Mouse (Mus musculus) forebrain, embryonic 16.5 days (tissue): ENCODE results near the gene Taldo1. TPM values are rescaled to one million over a fixed set of nuclear protein-coding genes. Genes with fewer than 3 reads are reported as not detected.
"Not testable (repeated sequence)": the region's sequence is repeated elsewhere in the genome, so short reads cannot be mapped to it uniquely, and the experiment has no call there.

ENCODE experiments used
- ATAC-seq: fragments of 200-750 bp; cut with Nextera tagmentation; 2 replicates; pipeline ENCODE4 v1.8.0; 2017; ENCODE audit warnings: mild to moderate bottlenecking, moderate library complexity
- H3K27ac ChIP-seq: fragments of 300-500 bp; sonication (generic); 2 replicates; pipeline ENCODE4 v1.5.1; 2014; ENCODE audit warnings: low read length, control low read depth
- H3K27me3 ChIP-seq: fragments of 300-500 bp; sonication (generic); replicated peaks from 2 replicates; pipeline ENCODE4 v1.6.1; 2014; ENCODE audit warnings: low read length; ENCODE audit not compliant: control insufficient read depth, insufficient read depth
- H3K36me3 ChIP-seq: fragments of 300-500 bp; sonication (generic); 2 replicates; pipeline ENCODE4 v1.6.1; 2014; ENCODE audit not compliant: control insufficient read depth, insufficient read depth
- H3K4me1 ChIP-seq: fragments of 300-500 bp; sonication (generic); replicated peaks from 2 replicates; pipeline ENCODE4 v1.6.1; 2014; ENCODE audit warnings: low read length; ENCODE audit not compliant: control insufficient read depth, insufficient read depth
- H3K4me2 ChIP-seq: fragments of 300-500 bp; sonication (generic); 2 replicates; pipeline ENCODE4 v1.6.1; 2014; ENCODE audit warnings: mild to moderate bottlenecking, low read length, control low read depth
- H3K4me3 ChIP-seq: fragments of 300-500 bp; sonication (generic); replicated peaks from 2 replicates; pipeline ENCODE4 v1.5.1; 2014; ENCODE audit warnings: mild to moderate bottlenecking, low read length, control low read depth
- H3K9ac ChIP-seq: fragments of 300-500 bp; sonication (generic); replicated peaks from 2 replicates; pipeline ENCODE4 v1.6.1; 2014; ENCODE audit warnings: low read depth, low read length, control low read depth
- H3K9me3 ChIP-seq: fragments of 300-500 bp; sonication (generic); 2 replicates; pipeline ENCODE4 v1.6.1; 2016; ENCODE audit warnings: low read length; ENCODE audit not compliant: control insufficient read depth
- WGBS: fragments of 180-500 bp; shearing (Covaris S2); extraction: QIAGEN DNeasy Blood & Tissue Kit; methylation state at CpG from one replicate; pipeline ENCODE4 v1.1.7; 2014; 5-methylcytosine and 5-hydroxymethylcytosine counted together
- polyA plus RNA-seq: library from polyadenylated mRNA; unstranded; fragments of >200 nt; fragmentation: Nextera tagmentation; extraction: Ambion mirVana; gene quantifications from 2 replicates; pipeline ENCODE4 v1.2.1, GENCODE M21; 2015

The Taldo1 gene
- polyA plus RNA-seq, 1 experiment from 2014 or later, result 342 TPM

GRCm38 (mm10) chr7:141442199-141442598 is 50.2 kb downstream of the Taldo1 start:
- H3K4me1 ChIP-seq, result peaks cover 18% of the 10 kb centered on the region
- no peak overlapping the region for H3K4me3 ChIP-seq
- no peak overlapping the region for H3K27ac ChIP-seq
- peak overlapping the region; percentile 62 for H3K4me2 ChIP-seq
- ATAC-seq, result no peak
- no peaks in the 10 kb centered on the region for H3K9me3 ChIP-seq
- no peaks in the 10 kb centered on the region; the same call in 1 of the 2 replicates for H3K36me3 ChIP-seq
- 89% methylated on average over 13 of the region's 13 CpGs for WGBS
- H3K9ac ChIP-seq, result peak overlapping the region; percentile 33
- H3K27me3 ChIP-seq, result no peaks in the 10 kb centered on the region

GRCm38 (mm10) chr7:141443081-141443821 is 51.3 kb downstream of the Taldo1 start:
- H3K27ac ChIP-seq, result no peak overlapping the region
- H3K4me3 ChIP-seq, result peak overlapping the region; percentile 41
- peaks cover 21% of the 10 kb centered on the region for H3K4me1 ChIP-seq
- no peak for ATAC-seq
- H3K36me3 ChIP-seq, result no peaks in the 10 kb centered on the region; the same call in 1 of the 2 replicates
- WGBS, result 17% methylated on average over 12 of the region's 12 CpGs
- no peaks in the 10 kb centered on the region for H3K9me3 ChIP-seq
- peak overlapping the region; percentile 62 for H3K4me2 ChIP-seq
- H3K27me3 ChIP-seq, result no peaks in the 10 kb centered on the region
- H3K9ac ChIP-seq, result peak overlapping the region; percentile 44

- Histone ChIP-seq H3K4me2 (peak within 1 kb of the TSS; percentile 62), H3K9me3 (no peaks in the 10 kb centered on the region), H3K4me1 (peaks cover 27% of the 10 kb centered on the region), H3K9ac (peak within 1 kb of the TSS; percentile 44), H3K36me3 (no peaks in the 10 kb centered on the region; the same call in 1 of the 2 replicates), H3K27me3 (no peaks in the 10 kb centered on the region), H3K4me3 (peak within 1 kb of the TSS; percentile 41), H3K27ac (no peak within 1 kb of the TSS)
- ATAC-seq, result peak; percentile 21; the same call in 1 of the 2 replicates
- 0% methylated on average over 25 of the region's 25 CpGs for WGBS
These were observed 51.8 kb downstream of the Taldo1 start, which contains the start of gene Pidd1 for GRCm38 (mm10) chr7:141443828-141444237. Gene Pidd1 (minus strand): TSS chr7:141444025.

GRCm38 (mm10) chr7:141446374-141446773 is 54.4 kb downstream of the Taldo1 start:
- H3K27me3 ChIP-seq, H3K9ac ChIP-seq, H3K4me2 ChIP-seq, H3K9me3 ChIP-seq, H3K36me3 ChIP-seq, ATAC-seq, H3K27ac ChIP-seq, H3K4me3 ChIP-seq: not testable (repeated sequence)
- WGBS, result 83% methylated on average over 3 of the region's 3 CpGs
- peaks cover 27% of the 10 kb centered on the region for H3K4me1 ChIP-seq

- H3K27ac ChIP-seq, result peak within 1 kb of the TSS; percentile 89
- peaks cover 12% of the 10 kb centered on the region for H3K36me3 ChIP-seq
- peak within 1 kb of the TSS; percentile 70 for H3K4me2 ChIP-seq
- H3K9ac ChIP-seq, result peak within 1 kb of the TSS; percentile 83
- no peaks in the 10 kb centered on the region for H3K27me3 ChIP-seq
- peaks cover 26% of the 10 kb centered on the region for H3K4me1 ChIP-seq
- under 1% methylated on average over 63 of the region's 63 CpGs for WGBS
- H3K4me3 ChIP-seq, result peak within 1 kb of the TSS; percentile 86
- ATAC-seq, result peak; percentile 95
- no peaks in the 10 kb centered on the region for H3K9me3 ChIP-seq
These were observed 55.4 kb downstream of the Taldo1 start, which contains the start of gene Rplp2 for GRCm38 (mm10) chr7:141447110-141447991. Gene Rplp2 (plus strand): TSS chr7:141447370.

GRCm38 (mm10) chr7:141451928-141452327 is 59.9 kb downstream of the Taldo1 start:
- Histone ChIP-seq H3K36me3 (peaks cover 12% of the 10 kb centered on the region), H3K27me3 (no peaks in the 10 kb centered on the region), H3K9ac (no peak overlapping the region), H3K4me3 (no peak overlapping the region), H3K4me2 (no peak overlapping the region), H3K27ac (no peak overlapping the region), H3K9me3 (no peaks in the 10 kb centered on the region), H3K4me1 (peaks cover 29% of the 10 kb centered on the region)
- no peak for ATAC-seq

Other genes starting within 250 kb of the Taldo1 start
- gene Rnh1, start 219.3 kb upstream of the Taldo1 start, polyA plus RNA-seq, result 41.0 and 45.7 TPM in 2 replicates
- gene Hras, start 198.2 kb upstream of the Taldo1 start, polyA plus RNA-seq, result 105 and 113 TPM in 2 replicates
- 10.0 and 13.9 TPM in 2 replicates for gene Lrrc56, start 198.0 kb upstream of the Taldo1 start, polyA plus RNA-seq
- 0.76 and 1.2 TPM in 2 replicates for gene Lmntd2, start 178.1 kb upstream of the Taldo1 start, polyA plus RNA-seq
- 22.9 and 23.6 TPM in 2 replicates for gene Rassf7, start 176.3 kb upstream of the Taldo1 start, polyA plus RNA-seq
- gene Phrf1, start 163.4 kb upstream of the Taldo1 start, polyA plus RNA-seq, result 90.2 and 96.1 TPM in 2 replicates
- 0.76 and 1.9 TPM in 2 replicates for gene Irf7, start 125.7 kb upstream of the Taldo1 start, polyA plus RNA-seq
- gene Cdhr5, start 115.4 kb upstream of the Taldo1 start, polyA plus RNA-seq, result not detected in 2 replicates
- 0.55 and 2.0 TPM in 2 replicates for gene Sct, start 113.1 kb upstream of the Taldo1 start, polyA plus RNA-seq
- 0.47 and 0.52 TPM in 2 replicates for gene Drd4, start 100.2 kb upstream of the Taldo1 start, polyA plus RNA-seq
- 144 and 164 TPM in 2 replicates for gene Deaf1, start 64.5 kb upstream of the Taldo1 start, polyA plus RNA-seq
- gene Tmem80, start 64.5 kb upstream of the Taldo1 start, polyA plus RNA-seq, result 53.6 and 62.2 TPM in 2 replicates
- gene Eps8l2, start 53.3 kb upstream of the Taldo1 start, polyA plus RNA-seq, result 0.67 and 0.93 TPM in 2 replicates
- gene Gatd1, start 21.9 kb downstream of the Taldo1 start, polyA plus RNA-seq, result 56.4 and 65.9 TPM in 2 replicates
- gene Cend1, start 37.3 kb downstream of the Taldo1 start, polyA plus RNA-seq, result 52.4 and 70.3 TPM in 2 replicates
- 88.4 and 111 TPM in 2 replicates for gene Slc25a22, start 45.7 kb downstream of the Taldo1 start, polyA plus RNA-seq
- gene Pidd1, start 51.8 kb downstream of the Taldo1 start, polyA plus RNA-seq, result 7.9 and 9.9 TPM in 2 replicates
- gene Rplp2, start 55.2 kb downstream of the Taldo1 start, polyA plus RNA-seq, result 684 and 749 TPM in 2 replicates
- 20.5 and 23.2 TPM in 2 replicates for gene Pnpla2, start 63.0 kb downstream of the Taldo1 start, polyA plus RNA-seq
- gene Cracr2b, start 68.9 kb downstream of the Taldo1 start, polyA plus RNA-seq, result 5.2 and 5.3 TPM in 2 replicates
- gene Cd151, start 75.2 kb downstream of the Taldo1 start, polyA plus RNA-seq, result 20.8 TPM in 2 replicates
- gene Polr2l, start 82.9 kb downstream of the Taldo1 start, polyA plus RNA-seq, result 60.7 and 61.9 TPM in 2 replicates
- 29.8 and 31.8 TPM in 2 replicates for gene Tspan4, start 83.0 kb downstream of the Taldo1 start, polyA plus RNA-seq
- 31.2 and 35.6 TPM in 2 replicates for gene Chid1, start 147.7 kb downstream of the Taldo1 start, polyA plus RNA-seq
- gene Ap2a2, start 170.0 kb downstream of the Taldo1 start, polyA plus RNA-seq, result 123 TPM in 2 replicates